In genomic region chr14:31405652-31406051, GRCm38 (mm10) we compare ENCODE assay signal across 13 mouse cellular contexts.
"Had no signal": no experiment of that assay in that cellular context is flagged by ENCODE, and none has a peak within 500 bp of the region (broad histone marks: within the 10 kb centered on the region; RNA-seq: fewer than 3 reads in every experiment).

No protein-coding gene starts in this region.

- H3K27me3 ChIP-seq: liver, embryonic 15.5 days; midbrain, embryonic 12.5 days had no signal

- DNase-seq: kidney, adult 18-20 months; kidney, postnatal 10 days; kidney, postnatal 4 days; lung, embryonic 14.5 days; lung, postnatal 14 days; right cerebral cortex, adult 18-20 months; right cerebral cortex, postnatal 25 days; thymus, adult 2 months; thymus, postnatal 25 days had no signal

- H3K4me1 ChIP-seq: midbrain, embryonic 12.5 days had no signal

- H3K27ac ChIP-seq: limb, embryonic 10.5 days; midbrain, embryonic 12.5 days had no signal

- H3K4me3 ChIP-seq: left cerebral cortex, adult 2 months; limb, embryonic 10.5 days; liver, embryonic 15.5 days; midbrain, embryonic 12.5 days had no signal
